Mouse (Mus musculus): Measurements from ENCODE around the gene Gm7030. TPM values are rescaled to one million over a fixed set of nuclear protein-coding genes. Genes with fewer than 3 reads are reported as not detected.
"Not testable (repeated sequence)": the region's sequence is repeated elsewhere in the genome, so short reads cannot be mapped to it uniquely, and the experiment has no call there.

The Gm7030 gene
- polyA plus RNA-seq, 1 experiment from 2014 or later: not detected

DNA sequence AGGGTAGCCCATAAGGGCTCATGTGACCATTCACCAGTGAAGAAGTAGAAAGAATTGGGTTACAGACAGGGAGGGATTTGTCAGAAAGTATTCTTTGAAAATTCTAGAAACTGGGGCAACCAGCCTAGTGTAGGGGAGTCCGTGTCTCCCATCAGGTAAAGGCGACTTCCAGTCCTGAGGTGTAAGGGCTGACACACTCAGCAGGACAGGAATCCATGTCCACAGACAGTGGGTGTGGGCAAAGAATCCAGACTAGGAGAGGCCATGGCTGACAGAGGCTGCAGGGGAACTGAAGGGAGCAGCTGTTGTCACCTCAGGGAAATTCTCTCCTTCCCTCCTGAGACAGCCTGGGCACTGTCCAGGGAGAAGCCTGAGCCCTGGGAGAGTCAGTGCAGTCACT, 37.7 kb upstream of the Gm7030 start:
- not testable (repeated sequence) for ATAC-seq (ENCODE audit: low read depth); H3K9me3 ChIP-seq (ENCODE audit: control insufficient read depth, low read length); H3K36me3 ChIP-seq (ENCODE audit: control insufficient read depth, insufficient read depth, low read length); H3K4me1 ChIP-seq (replicated peaks; ENCODE audit: control insufficient read depth, insufficient read depth, low read length)
- H3K27me3 ChIP-seq (ENCODE audit: control insufficient read depth, insufficient read depth, low read depth, low read length): peaks cover 24% of the 10 kb centered on the region
- H3K4me2 ChIP-seq (ENCODE audit: low read depth, low read length): peak overlapping the region; percentile 57
- H3K9ac ChIP-seq (ENCODE audit: low read length): peak overlapping the region; percentile 28; the same call in 1 of the 2 replicates
- peak overlapping the region; percentile 59 for H3K4me3 ChIP-seq (ENCODE audit: low read length)
- 4% methylated on average over 2 of the region's 2 CpGs for WGBS
- 0 out of 2 replicates have a peak overlapping the region, but pooled peaks have one; percentile 10 for H3K27ac ChIP-seq (ENCODE audit: low read length)

DNA sequence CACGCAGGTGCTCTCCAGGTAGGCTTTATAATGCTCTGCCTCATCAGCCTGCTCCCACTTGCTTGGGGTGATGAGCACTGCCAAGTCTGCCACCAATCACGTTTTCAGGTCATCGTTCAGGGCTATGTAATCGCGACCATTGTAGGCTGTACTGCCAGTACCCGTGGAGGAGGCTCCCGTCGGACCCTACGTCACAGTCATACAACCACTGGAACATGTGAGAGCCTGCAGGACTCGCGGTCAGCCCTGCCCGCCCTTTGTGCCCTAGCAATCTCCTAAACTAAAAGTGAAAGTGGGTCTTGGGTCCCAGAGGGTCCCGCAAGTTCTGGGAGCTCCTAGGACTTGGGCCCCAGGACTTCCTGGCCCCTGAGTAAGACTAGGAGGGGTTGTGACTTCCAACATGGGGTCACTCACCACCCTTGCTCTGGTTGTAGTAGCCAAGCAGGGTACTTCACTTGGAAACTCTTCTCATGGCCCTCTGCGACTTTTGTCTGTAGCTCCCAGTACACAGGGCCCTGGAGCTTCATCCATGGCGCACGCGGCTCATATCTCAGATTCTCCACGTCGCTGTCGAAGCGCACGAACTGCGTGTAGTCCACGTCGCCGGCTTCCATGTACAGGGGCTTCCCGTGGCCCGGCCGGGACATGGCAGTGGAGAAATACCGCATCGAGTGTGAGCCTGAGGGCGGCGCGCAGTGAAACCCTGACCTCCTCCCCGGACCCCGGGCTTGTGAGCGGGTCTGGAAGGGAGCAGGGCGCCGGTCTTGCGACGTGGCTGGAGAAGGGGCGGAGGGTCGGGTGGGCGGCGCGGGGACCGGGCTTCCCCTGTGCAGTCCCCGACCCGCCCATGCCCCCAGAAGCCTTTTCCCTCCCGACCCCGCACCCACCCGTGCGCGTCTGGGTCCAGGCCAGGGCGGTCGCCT, 32.2 kb upstream of the Gm7030 start:
- no peaks in the 10 kb centered on the region for H3K9me3 ChIP-seq (ENCODE audit: control insufficient read depth, low read length)
- H3K36me3 ChIP-seq (ENCODE audit: control insufficient read depth, insufficient read depth, low read length): no peaks in the 10 kb centered on the region
- H3K9ac ChIP-seq (ENCODE audit: low read length): peak overlapping the region; percentile 68
- H3K4me2 ChIP-seq (ENCODE audit: low read depth, low read length): peak overlapping the region; percentile 57
- H3K4me3 ChIP-seq (ENCODE audit: low read length): peak overlapping the region; percentile 45
- H3K4me1 ChIP-seq (replicated peaks; ENCODE audit: control insufficient read depth, insufficient read depth, low read length): peaks cover 3% of the 10 kb centered on the region; the same call in 1 of the 2 replicates
- WGBS: 2% methylated on average over 56 of the region's 56 CpGs
- H3K27ac ChIP-seq (ENCODE audit: low read length): peak overlapping the region; percentile 77
- peak; percentile 72 for ATAC-seq (ENCODE audit: low read depth)
- peaks cover 23% of the 10 kb centered on the region for H3K27me3 ChIP-seq (ENCODE audit: control insufficient read depth, insufficient read depth, low read depth, low read length)

GRCm38 (mm10) chr17:36158264-36158663, 29.0 kb upstream of the Gm7030 start:
- 11% methylated on average over 11 of the region's 11 CpGs for WGBS
- H3K36me3 ChIP-seq (ENCODE audit: control insufficient read depth, insufficient read depth, low read length); ATAC-seq (ENCODE audit: low read depth); H3K27ac ChIP-seq (ENCODE audit: low read length); H3K4me1 ChIP-seq (replicated peaks; ENCODE audit: control insufficient read depth, insufficient read depth, low read length); H3K9me3 ChIP-seq (ENCODE audit: control insufficient read depth, low read length): not testable (repeated sequence)
- Histone ChIP-seq H3K4me2 (ENCODE audit: low read depth, low read length) (peak overlapping the region; percentile 56), H3K4me3 (ENCODE audit: low read length) (peak overlapping the region; percentile 45), H3K27me3 (ENCODE audit: control insufficient read depth, insufficient read depth, low read depth, low read length) (peaks cover 18% of the 10 kb centered on the region), H3K9ac (ENCODE audit: low read length) (peak overlapping the region; percentile 16; the same call in 1 of the 2 replicates)

- Histone ChIP-seq H3K27ac (ENCODE audit: low read length) (0 out of 2 replicates have a peak overlapping the region, but pooled peaks have one; percentile 1), H3K9ac (ENCODE audit: low read length) (peak overlapping the region; percentile 16), H3K4me2 (ENCODE audit: low read depth, low read length) (peak overlapping the region; percentile 56), H3K4me3 (ENCODE audit: low read length) (peak overlapping the region; percentile 45), H3K27me3 (ENCODE audit: control insufficient read depth, insufficient read depth, low read depth, low read length) (peaks cover 18% of the 10 kb centered on the region)
- not testable (repeated sequence) for H3K36me3 ChIP-seq (ENCODE audit: control insufficient read depth, insufficient read depth, low read length); ATAC-seq (ENCODE audit: low read depth); H3K4me1 ChIP-seq (replicated peaks; ENCODE audit: control insufficient read depth, insufficient read depth, low read length); H3K9me3 ChIP-seq (ENCODE audit: control insufficient read depth, low read length)
- under 1% methylated on average over 36 of the region's 36 CpGs for WGBS
Measured at GRCm38 (mm10) chr17:36157782-36158181, 28.6 kb upstream of the Gm7030 start.

DNA sequence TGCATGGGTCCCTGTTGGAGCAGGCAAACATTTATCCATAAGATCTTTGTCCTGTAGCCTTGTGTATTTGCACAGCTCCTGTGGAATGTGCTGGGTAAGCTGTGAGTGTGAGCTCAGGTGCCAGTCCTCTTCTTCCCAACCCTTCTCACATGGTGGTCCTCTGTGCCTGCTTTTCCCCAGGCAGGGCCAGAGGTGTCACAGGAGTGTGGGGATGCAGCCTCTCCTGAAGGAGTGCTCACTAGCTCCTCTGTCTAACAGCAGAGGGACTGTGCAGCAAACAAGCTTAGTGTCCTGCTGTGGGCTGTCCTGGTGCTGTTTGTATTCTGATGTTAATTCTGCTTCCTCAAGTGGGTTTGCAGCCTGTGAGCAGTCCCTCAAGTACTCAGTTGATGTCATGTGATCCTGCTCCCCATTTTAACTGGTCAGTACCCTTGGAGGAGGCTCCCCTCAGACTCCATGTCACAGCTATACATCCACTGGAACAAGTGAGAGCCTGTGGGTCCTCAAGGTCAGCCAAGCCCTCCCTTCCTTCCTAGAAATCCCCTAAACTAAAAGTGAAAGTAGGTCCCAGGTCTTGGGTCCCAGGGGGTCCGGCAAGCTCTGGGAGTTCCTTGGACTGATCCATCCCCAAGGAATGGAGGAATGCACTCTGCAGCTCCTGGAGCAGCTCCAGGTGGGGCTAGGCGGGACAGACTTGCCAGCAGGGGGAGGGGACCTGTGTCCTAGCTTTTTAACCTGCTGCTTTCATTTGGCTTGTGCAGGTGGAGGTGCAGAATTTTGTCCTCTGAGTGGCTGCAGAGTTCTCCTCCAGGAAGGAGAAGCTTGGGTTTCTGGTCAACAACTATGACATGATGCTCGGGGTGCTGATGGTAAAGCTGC, 25.3 kb upstream of the Gm7030 start:
- H3K4me2 ChIP-seq (ENCODE audit: low read depth, low read length): peak overlapping the region; percentile 56
- no peaks in the 10 kb centered on the region for H3K4me1 ChIP-seq (replicated peaks; ENCODE audit: control insufficient read depth, insufficient read depth, low read length)
- peak overlapping the region; percentile 59 for H3K9ac ChIP-seq (ENCODE audit: low read length)
- ATAC-seq (ENCODE audit: low read depth): peak; percentile 90
- H3K27me3 ChIP-seq (ENCODE audit: control insufficient read depth, insufficient read depth, low read depth, low read length): peaks cover 4% of the 10 kb centered on the region
- 7% methylated on average over 3 of the region's 3 CpGs for WGBS
- H3K9me3 ChIP-seq (ENCODE audit: control insufficient read depth, low read length): no peaks in the 10 kb centered on the region
- H3K36me3 ChIP-seq (ENCODE audit: control insufficient read depth, insufficient read depth, low read length): no peaks in the 10 kb centered on the region
- peak overlapping the region; percentile 38 for H3K4me3 ChIP-seq (ENCODE audit: low read length)
- H3K27ac ChIP-seq (ENCODE audit: low read length): peak overlapping the region; percentile 86

- 34% methylated on average over 4 of the region's 4 CpGs for WGBS
- H3K27ac ChIP-seq (ENCODE audit: low read length); ATAC-seq (ENCODE audit: low read depth); H3K4me3 ChIP-seq (ENCODE audit: low read length); H3K9ac ChIP-seq (ENCODE audit: low read length); H3K4me1 ChIP-seq (replicated peaks; ENCODE audit: control insufficient read depth, insufficient read depth, low read length); H3K36me3 ChIP-seq (ENCODE audit: control insufficient read depth, insufficient read depth, low read length); H3K27me3 ChIP-seq (ENCODE audit: control insufficient read depth, insufficient read depth, low read depth, low read length); H3K4me2 ChIP-seq (ENCODE audit: low read depth, low read length); H3K9me3 ChIP-seq (ENCODE audit: control insufficient read depth, low read length): not testable (repeated sequence)
Measured at GRCm38 (mm10) chr17:36151200-36151599, 22.0 kb upstream of the Gm7030 start.

DNA sequence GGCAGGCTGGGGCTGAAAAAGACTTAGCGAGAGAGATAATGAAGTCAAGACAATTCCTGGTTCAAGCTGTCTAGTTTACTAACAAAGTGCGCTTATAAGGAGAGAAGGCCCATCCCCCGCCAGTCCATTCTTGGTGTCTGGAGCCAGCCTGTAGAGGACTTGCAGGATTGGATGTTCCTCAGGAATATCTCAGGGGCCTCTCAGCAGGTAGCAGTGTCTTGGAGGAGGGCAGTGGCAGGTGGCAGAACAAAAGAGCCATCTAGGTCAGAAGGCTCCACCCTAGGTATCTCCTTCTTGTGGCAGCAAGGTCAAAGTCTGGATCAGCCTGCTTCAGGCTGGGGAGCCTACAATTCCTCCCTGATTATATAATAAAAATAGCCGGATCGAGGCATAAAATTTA, 19.2 kb upstream of the Gm7030 start:
- ATAC-seq (ENCODE audit: low read depth); H3K9ac ChIP-seq (ENCODE audit: low read length); H3K36me3 ChIP-seq (ENCODE audit: control insufficient read depth, insufficient read depth, low read length); H3K4me2 ChIP-seq (ENCODE audit: low read depth, low read length); H3K27ac ChIP-seq (ENCODE audit: low read length); H3K4me3 ChIP-seq (ENCODE audit: low read length); H3K4me1 ChIP-seq (replicated peaks; ENCODE audit: control insufficient read depth, insufficient read depth, low read length); H3K9me3 ChIP-seq (ENCODE audit: control insufficient read depth, low read length): not testable (repeated sequence)
- H3K27me3 ChIP-seq (ENCODE audit: control insufficient read depth, insufficient read depth, low read depth, low read length): peaks cover 18% of the 10 kb centered on the region
- WGBS: 71% methylated on average over 5 of the region's 5 CpGs

GRCm38 (mm10) chr17:36146937-36147336, 17.7 kb upstream of the Gm7030 start:
- not testable (repeated sequence) for H3K4me3 ChIP-seq (ENCODE audit: low read length); H3K36me3 ChIP-seq (ENCODE audit: control insufficient read depth, insufficient read depth, low read length); H3K4me2 ChIP-seq (ENCODE audit: low read depth, low read length); H3K4me1 ChIP-seq (replicated peaks; ENCODE audit: control insufficient read depth, insufficient read depth, low read length); ATAC-seq (ENCODE audit: low read depth); H3K9me3 ChIP-seq (ENCODE audit: control insufficient read depth, low read length); H3K9ac ChIP-seq (ENCODE audit: low read length)
- 68% methylated on average over 1 of the region's 1 CpGs for WGBS
- Histone ChIP-seq H3K27ac (ENCODE audit: low read length) (peak overlapping the region; percentile 52; the same call in 1 of the 2 replicates), H3K27me3 (ENCODE audit: control insufficient read depth, insufficient read depth, low read depth, low read length) (peaks cover 18% of the 10 kb centered on the region)

DNA sequence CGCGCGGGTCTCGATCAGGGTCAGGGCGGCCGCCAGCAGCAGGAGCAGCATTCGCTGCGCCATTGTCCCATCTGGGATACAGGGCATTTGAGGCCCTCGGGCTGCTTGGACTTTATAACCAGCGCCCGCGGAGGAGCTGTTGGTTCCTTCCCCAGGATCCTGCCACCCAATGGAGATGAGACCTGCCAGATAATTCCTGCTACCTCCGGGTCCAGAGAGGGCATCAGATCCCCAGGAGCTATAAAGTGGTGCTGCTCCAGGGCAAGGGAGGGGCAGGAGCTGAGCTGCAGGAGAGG, 16.6 kb upstream of the Gm7030 start:
- peak; percentile 36 for ATAC-seq (ENCODE audit: low read depth)
- Histone ChIP-seq H3K4me3 (ENCODE audit: low read length) (peak overlapping the region; percentile 59), H3K9ac (ENCODE audit: low read length) (peak overlapping the region; percentile 72), H3K27ac (ENCODE audit: low read length) (peak overlapping the region; percentile 50; the same call in 1 of the 2 replicates), H3K27me3 (ENCODE audit: control insufficient read depth, insufficient read depth, low read depth, low read length) (peaks cover 18% of the 10 kb centered on the region), H3K4me2 (ENCODE audit: low read depth, low read length) (peak overlapping the region; percentile 75)
- not testable (repeated sequence) for H3K9me3 ChIP-seq (ENCODE audit: control insufficient read depth, low read length); H3K36me3 ChIP-seq (ENCODE audit: control insufficient read depth, insufficient read depth, low read length); H3K4me1 ChIP-seq (replicated peaks; ENCODE audit: control insufficient read depth, insufficient read depth, low read length)
- 1% methylated on average over 11 of the region's 13 CpGs for WGBS

All from lung, embryonic 16.5 days (tissue).